Mouse (Mus musculus) 416B (cell line): ENCODE measurements around the gene Btbd9.
A peak's percentile ranks its signal among the peaks of the same experiment; 100 is the strongest.
"Not testable (repeated sequence)": the region's sequence is repeated elsewhere in the genome, so short reads cannot be mapped to it uniquely, and the experiment has no call there.

Source experiments
- DNase-seq: peaks from one replicate; pipeline ENCODE4 v3.0.0; 2011; ENCODE audit warnings: low read depth

Gene Btbd9

GRCm38 (mm10) chr17:30575941-30576773, at the start of gene Btbd9:
TSS of gene Btbd9 (minus strand) at chr17:30576488.
- DNase-seq, result peak; percentile 93

- DNase-seq, result not testable (repeated sequence)
Observed at GRCm38 (mm10) chr17:30624132-30624531, 47.8 kb upstream of the Btbd9 start, which contains the start of gene Dnah8. TSS of gene Dnah8 (plus strand) at chr17:30624354.

DNA sequence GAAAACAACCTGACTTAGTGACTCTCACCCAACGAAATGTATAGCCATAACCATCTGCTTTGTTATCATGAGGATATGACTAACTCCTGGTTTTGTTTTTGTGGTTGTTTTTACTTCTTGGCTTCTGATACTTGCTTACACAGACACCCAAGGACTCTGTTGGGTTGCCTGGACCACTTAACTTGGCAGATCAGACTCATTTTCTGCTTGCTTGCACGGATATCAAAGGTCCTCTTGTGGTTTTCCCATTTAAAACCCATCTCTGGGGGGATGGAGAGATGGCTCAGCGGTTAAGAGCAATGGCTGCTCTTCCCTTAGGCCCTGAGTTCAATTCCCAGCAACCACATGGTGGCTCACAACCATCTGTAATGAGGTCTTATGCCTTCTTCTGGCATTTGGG, 46.9 kb upstream of the Btbd9 start:
- DNase-seq, result peak; percentile 71

DNA sequence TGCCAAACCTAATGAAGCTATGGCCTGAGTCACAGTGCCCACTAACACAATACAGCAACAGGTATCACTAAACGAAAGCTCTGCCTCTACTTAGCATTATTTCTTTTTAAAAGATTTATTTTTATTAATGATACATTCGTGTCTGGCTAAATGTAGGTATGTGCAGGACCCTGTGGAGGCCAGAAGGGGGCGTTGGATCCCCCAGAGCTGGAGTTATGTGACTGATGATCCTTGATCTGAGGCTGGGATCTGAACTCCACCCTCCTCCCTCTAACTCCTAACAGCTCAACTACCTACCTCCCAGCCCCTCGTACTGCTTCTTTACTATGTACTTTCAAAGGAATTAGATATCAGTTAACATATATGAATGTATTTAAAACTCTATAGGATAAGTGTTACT, 45.2 kb upstream of the Btbd9 start:
- no peak for DNase-seq

DNA sequence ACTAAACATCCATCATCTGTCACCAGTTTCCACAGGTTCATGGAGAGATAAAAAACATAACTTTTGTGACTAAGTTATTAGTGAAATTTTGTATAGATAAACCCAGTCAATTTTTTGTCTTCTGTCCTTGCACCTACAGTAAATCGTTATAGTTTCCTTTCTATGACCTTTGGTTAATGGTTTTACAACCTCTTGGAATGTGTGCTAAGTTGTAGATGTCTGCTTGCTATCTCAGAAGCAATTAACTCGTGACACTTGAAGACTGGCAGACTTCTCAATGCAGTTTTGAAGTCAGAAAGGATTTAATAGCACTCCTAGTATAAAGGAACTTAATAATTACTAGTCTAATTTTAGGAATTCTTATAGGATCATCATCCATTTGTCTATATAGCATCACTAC, 44.3 kb upstream of the Btbd9 start:
- no peak for DNase-seq

DNA sequence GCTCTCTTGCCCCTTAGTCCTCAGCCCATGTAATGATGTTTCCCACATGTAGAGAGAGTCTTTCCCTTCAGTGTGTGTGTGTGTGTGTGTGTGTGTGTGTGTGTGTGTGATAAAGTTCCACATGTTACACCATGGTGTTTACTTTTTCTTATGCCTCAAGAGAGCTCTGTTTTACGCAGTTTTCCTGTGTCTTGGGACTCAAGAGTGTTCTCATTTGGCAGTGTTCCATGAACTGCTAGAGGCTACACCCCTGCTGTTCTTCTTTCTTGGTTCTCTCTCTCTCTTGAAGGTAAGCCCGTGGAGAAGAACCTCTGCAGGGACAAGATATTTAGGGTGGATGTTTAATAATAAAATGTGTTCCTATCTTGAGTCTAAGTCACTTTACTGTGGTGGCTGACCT, 42.9 kb upstream of the Btbd9 start:
- DNase-seq, result no peak

- DNase-seq, result no peak
Observed at GRCm38 (mm10) chr17:30618136-30618891, 42.0 kb upstream of the Btbd9 start.

GRCm38 (mm10) chr17:30616203-30616602, 39.9 kb upstream of the Btbd9 start:
- DNase-seq, result no peak

DNA sequence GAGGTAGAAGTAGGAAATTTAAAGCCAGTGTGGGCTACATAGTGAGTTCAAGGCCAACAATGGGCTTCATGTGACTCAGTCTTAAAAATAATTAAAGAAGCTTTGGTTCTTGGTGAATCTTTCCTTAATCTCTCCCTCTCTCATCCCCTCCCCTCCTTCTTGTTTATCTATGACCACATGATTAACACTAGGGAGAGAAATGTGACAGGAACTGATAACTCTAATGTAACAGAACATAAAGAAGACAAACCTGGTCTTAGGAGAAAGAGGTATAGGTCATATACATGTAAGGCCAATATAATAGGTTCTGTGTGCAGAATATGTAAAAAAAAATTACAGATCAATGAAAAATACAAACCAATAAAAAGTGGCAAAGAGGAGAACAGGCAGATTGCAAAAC, 37.1 kb upstream of the Btbd9 start:
- peak; percentile 41 for DNase-seq

DNA sequence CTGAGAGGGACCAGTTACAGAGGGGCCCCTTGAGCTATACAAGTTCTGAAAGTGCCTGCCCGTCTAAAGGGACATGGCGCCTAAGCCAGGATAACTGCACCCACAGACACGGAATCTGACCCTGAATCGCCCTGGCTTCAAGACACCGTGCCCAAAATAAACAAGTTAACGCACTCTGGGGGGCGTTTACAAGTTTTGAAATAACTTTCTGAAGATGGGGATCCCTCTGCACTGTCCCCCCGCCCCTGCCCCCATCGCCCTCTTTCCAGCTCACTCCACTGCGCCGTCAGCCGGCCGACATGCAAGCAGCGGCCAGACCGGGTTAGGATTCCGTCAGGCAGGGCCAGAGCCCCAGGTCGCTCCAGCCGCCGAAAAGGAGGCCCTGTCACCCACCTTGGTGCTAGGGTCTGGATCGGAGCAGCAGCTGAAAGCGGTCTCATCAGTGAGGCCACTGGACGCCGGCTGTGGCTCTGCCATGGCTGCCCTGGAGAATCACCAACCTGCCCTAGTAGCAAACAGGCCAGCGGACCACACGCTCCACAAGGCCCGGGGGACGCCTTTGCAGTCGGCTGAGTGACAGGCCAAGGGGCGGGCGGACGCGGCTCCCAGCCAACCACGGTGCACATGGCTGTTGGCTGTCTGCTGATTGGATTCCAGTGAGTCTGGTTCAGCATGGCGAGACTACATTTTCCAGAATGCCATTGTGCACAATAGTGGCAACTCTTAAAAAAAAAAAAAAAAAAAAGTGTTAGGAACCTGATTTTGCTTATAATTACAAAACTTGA, 36.0 kb upstream of the Btbd9 start:
- peak; percentile 98 for DNase-seq

- no peak for DNase-seq
Observed at GRCm38 (mm10) chr17:30611221-30612074, 35.2 kb upstream of the Btbd9 start.

- DNase-seq, result no peak
Observed at GRCm38 (mm10) chr17:30610739-30611138, 34.5 kb upstream of the Btbd9 start.

- no peak for DNase-seq
Observed at GRCm38 (mm10) chr17:30609980-30610307, 33.7 kb upstream of the Btbd9 start.

- no peak for DNase-seq
Observed at GRCm38 (mm10) chr17:30609305-30609979, 33.2 kb upstream of the Btbd9 start.

GRCm38 (mm10) chr17:30607909-30608495, 31.7 kb upstream of the Btbd9 start:
- no peak for DNase-seq

GRCm38 (mm10) chr17:30607330-30607729, 31.0 kb upstream of the Btbd9 start:
- DNase-seq, result no peak

DNA sequence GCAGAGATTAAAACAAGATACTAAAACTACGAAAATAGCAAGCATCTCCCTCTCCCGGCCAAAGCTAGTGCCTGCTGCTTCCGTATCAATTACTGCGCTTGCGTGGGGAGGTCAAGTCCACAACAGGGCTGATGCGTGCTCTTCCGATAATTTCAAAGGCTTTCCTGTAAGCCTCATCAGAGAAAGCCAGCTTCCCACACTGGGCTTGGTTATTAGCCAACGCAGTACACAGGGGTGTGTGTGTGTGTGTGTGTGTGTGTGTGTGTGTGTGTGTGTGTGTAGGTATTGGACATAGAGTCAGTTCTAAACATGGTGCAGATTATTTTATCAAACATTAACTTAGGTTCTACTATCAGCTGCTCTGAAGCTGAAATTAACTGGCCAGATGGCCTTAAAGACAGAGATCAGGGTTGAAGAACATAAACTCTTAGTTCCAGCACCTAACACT, 30.4 kb upstream of the Btbd9 start:
- no peak for DNase-seq

- DNase-seq, result no peak
Observed at GRCm38 (mm10) chr17:30606206-30606605, 29.9 kb upstream of the Btbd9 start.

DNA sequence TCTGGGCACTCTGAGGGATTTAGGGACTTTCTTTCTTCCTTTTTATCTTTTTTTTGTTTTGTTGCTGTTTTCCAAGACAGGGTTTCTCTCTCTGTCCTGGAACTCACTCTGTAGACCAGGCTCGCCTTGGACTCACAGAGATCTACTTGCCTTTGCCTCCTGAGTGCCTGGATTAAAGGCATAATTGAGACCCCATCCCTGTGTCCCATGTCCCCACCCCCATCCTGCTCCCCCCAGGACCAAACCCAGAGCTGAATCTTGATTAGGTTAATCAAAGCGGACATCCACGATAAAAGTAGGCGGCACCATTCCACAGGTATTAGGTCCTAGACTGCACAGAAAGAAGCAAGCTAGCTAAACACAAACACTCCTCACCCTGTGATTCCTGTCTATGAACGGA, 28.7 kb upstream of the Btbd9 start:
- DNase-seq, result no peak

- no peak for DNase-seq
Observed at GRCm38 (mm10) chr17:30604296-30604695, 28.0 kb upstream of the Btbd9 start.

- no peak for DNase-seq
Observed at GRCm38 (mm10) chr17:30602175-30602574, 25.9 kb upstream of the Btbd9 start.
